Mouse (Mus musculus): ENCODE data around the gene Gjc3.
"Not testable (repeated sequence)": the region's sequence is repeated elsewhere in the genome, so short reads cannot be mapped to it uniquely, and the experiment has no call there.

Gjc3 gene

GRCm38 (mm10) chr5:137962945-137963344 is at the start of gene Gjc3:
Gjc3 (minus strand) TSS chr5:137963098.
- DNase-seq (ENCODE audit: low spot score): no peak

- no peak for DNase-seq (ENCODE audit: low spot score)
These were observed 49.5 kb upstream of the Gjc3 start for GRCm38 (mm10) chr5:138012382-138012781.

GRCm38 (mm10) chr5:138009437-138009836 is 46.5 kb upstream of the Gjc3 start:
- DNase-seq (ENCODE audit: low spot score): no peak

- no peak for DNase-seq (ENCODE audit: low spot score)
These were observed 23.5 kb upstream of the Gjc3 start for GRCm38 (mm10) chr5:137986351-137986750.

- DNase-seq (ENCODE audit: low spot score): no peak
These were observed 18.4 kb upstream of the Gjc3 start, which contains the start of gene Azgp1 for GRCm38 (mm10) chr5:137981300-137981699. Azgp1 (plus strand) TSS chr5:137981520.

GRCm38 (mm10) chr5:137979081-137979480 is 16.2 kb upstream of the Gjc3 start:
- no peak for DNase-seq (ENCODE audit: low spot score)

- no peak for DNase-seq (ENCODE audit: low spot score)
These were observed 14.4 kb upstream of the Gjc3 start for GRCm38 (mm10) chr5:137977291-137977690.

- DNase-seq (ENCODE audit: low spot score): no peak
These were observed 12.5 kb upstream of the Gjc3 start for GRCm38 (mm10) chr5:137975434-137975833.

GRCm38 (mm10) chr5:137974724-137975123 is 11.8 kb upstream of the Gjc3 start:
- DNase-seq (ENCODE audit: low spot score): no peak

- no peak for DNase-seq (ENCODE audit: low spot score)
These were observed 10.8 kb upstream of the Gjc3 start for GRCm38 (mm10) chr5:137973738-137974137.

GRCm38 (mm10) chr5:137973161-137973560 is 10.3 kb upstream of the Gjc3 start:
- DNase-seq (ENCODE audit: low spot score): no peak

GRCm38 (mm10) chr5:137966492-137966891 is 3.6 kb upstream of the Gjc3 start:
- no peak for DNase-seq (ENCODE audit: low spot score)

GRCm38 (mm10) chr5:137956404-137956803 is 6.5 kb downstream of the Gjc3 start:
- no peak for DNase-seq (ENCODE audit: low spot score)

- no peak for DNase-seq (ENCODE audit: low spot score)
These were observed 11.7 kb downstream of the Gjc3 start for GRCm38 (mm10) chr5:137951218-137951617.

- DNase-seq (ENCODE audit: low spot score): no peak
These were observed 15.6 kb downstream of the Gjc3 start for GRCm38 (mm10) chr5:137947303-137947702.

- DNase-seq (ENCODE audit: low spot score): no peak
These were observed 19.8 kb downstream of the Gjc3 start for GRCm38 (mm10) chr5:137943133-137943532.

GRCm38 (mm10) chr5:137940948-137941347 is 21.9 kb downstream of the Gjc3 start:
- no peak for DNase-seq (ENCODE audit: low spot score)

- no peak for DNase-seq (ENCODE audit: low spot score)
These were observed 25.7 kb downstream of the Gjc3 start for GRCm38 (mm10) chr5:137937238-137937637.

- no peak for DNase-seq (ENCODE audit: low spot score)
These were observed 26.4 kb downstream of the Gjc3 start for GRCm38 (mm10) chr5:137936486-137936885.

GRCm38 (mm10) chr5:137933934-137934333 is 29.0 kb downstream of the Gjc3 start:
- DNase-seq (ENCODE audit: low spot score): not testable (repeated sequence)

- DNase-seq (ENCODE audit: low spot score): no peak
These were observed 34.5 kb downstream of the Gjc3 start for GRCm38 (mm10) chr5:137928439-137928838.

GRCm38 (mm10) chr5:137922171-137922570 is 40.7 kb downstream of the Gjc3 start:
- DNase-seq (ENCODE audit: low spot score): no peak

GRCm38 (mm10) chr5:137921532-137921931 is 41.4 kb downstream of the Gjc3 start, which contains the start of gene Cyp3a13:
Cyp3a13 (minus strand) TSS chr5:137921619.
- DNase-seq (ENCODE audit: low spot score): no peak

GRCm38 (mm10) chr5:137915550-137915949 is 47.3 kb downstream of the Gjc3 start:
- no peak for DNase-seq (ENCODE audit: low spot score)

- DNase-seq (ENCODE audit: low spot score): no peak
These were observed 48.4 kb downstream of the Gjc3 start for GRCm38 (mm10) chr5:137914508-137914907.
